Mouse (Mus musculus): ENCODE results near the gene Sgce. TPM values are rescaled to one million over a fixed set of nuclear protein-coding genes. Genes with fewer than 3 reads are reported as not detected.

Gene Sgce
- polyA plus RNA-seq, 1 experiment from 2014 or later: 67.3 TPM

DNA sequence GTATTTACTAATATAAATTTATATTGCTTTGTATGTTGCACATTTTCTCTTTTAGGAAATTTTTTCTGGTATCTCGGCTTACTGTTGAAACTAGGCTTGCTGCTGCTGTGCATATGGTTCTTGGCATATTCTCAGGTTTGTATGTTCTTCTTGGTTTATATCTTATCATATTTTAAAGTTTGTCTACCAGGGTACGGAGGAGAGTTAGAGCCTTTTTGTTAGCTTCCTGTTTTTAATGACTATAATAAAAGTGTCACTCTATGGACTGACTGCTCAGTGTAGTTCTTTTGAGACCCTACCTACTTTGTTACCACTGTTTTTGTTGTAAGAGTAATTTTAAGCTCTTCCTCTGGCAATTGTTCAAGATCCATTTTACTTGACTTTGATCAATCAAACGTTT is 115.5 kb downstream of the Sgce start:
- H3K4me3 ChIP-seq: no peak overlapping the region
- peaks cover 3% of the 10 kb centered on the region for H3K4me1 ChIP-seq
- no peaks in the 10 kb centered on the region for H3K9me3 ChIP-seq
- no peak for ATAC-seq (ENCODE audit: low FRiP score, low read depth)
- H3K27ac ChIP-seq (replicated peaks): no peak overlapping the region
- 77% methylated on average over 3 of the region's 3 CpGs for WGBS
- no peaks in the 10 kb centered on the region for H3K36me3 ChIP-seq
- no peak overlapping the region for H3K9ac ChIP-seq (replicated peaks)
- H3K4me2 ChIP-seq (replicated peaks): no peak overlapping the region
- no peaks in the 10 kb centered on the region for H3K27me3 ChIP-seq

Other genes with a start within 250 kb of the Sgce start
- gene Col1a2, start 242.4 kb downstream of the Sgce start, polyA plus RNA-seq (2016; fragmentation: Nextera tagmentation; extraction: Ambion mirVana): 256 and 344 TPM in 2 replicates
- gene Casd1, start 146.4 kb downstream of the Sgce start, polyA plus RNA-seq (2016; fragmentation: Nextera tagmentation; extraction: Ambion mirVana): 41.1 and 41.5 TPM in 2 replicates
- 6.4 and 7.6 TPM in 2 replicates for gene Peg10, start 99 bp upstream of the Sgce start, polyA plus RNA-seq (2016; fragmentation: Nextera tagmentation; extraction: Ambion mirVana)
- 27.9 and 30.5 TPM in 2 replicates for gene Ppp1r9a, start 155.7 kb upstream of the Sgce start, polyA plus RNA-seq (2016; fragmentation: Nextera tagmentation; extraction: Ambion mirVana)